Mouse (Mus musculus): ENCODE results near the gene Lmbrd1. TPM values are rescaled to one million over a fixed set of nuclear protein-coding genes. Genes with fewer than 3 reads are reported as not detected.

Lmbrd1 gene
- polyA plus RNA-seq, 1 experiment: 28.3 TPM

- H3K27me3 ChIP-seq (ENCODE audit: control insufficient read depth, insufficient read depth, low read length): no peaks in the 10 kb centered on the region
- WGBS: 65% methylated on average over 4 of the region's 4 CpGs
- peak overlapping the region; percentile 87 for H3K27ac ChIP-seq (ENCODE audit: insufficient read depth, low read length)
- peaks cover 7% of the 10 kb centered on the region; the same call in 1 of the 2 replicates for H3K36me3 ChIP-seq (ENCODE audit: control insufficient read depth, insufficient read depth, low read length)
- peaks cover 10% of the 10 kb centered on the region for H3K4me1 ChIP-seq (ENCODE audit: control insufficient read depth, insufficient read depth, insufficient read length)
- TF ChIP-seq POLR2A (IDR thresholded peaks at IDR 0.05; ENCODE audit: low read depth, low read length) (no peak), CTCF (IDR thresholded peaks at IDR 0.05; ENCODE audit: extremely low read depth, insufficient read depth, insufficient read length, insufficient replicate concordance) (no peak)
- no peak overlapping the region for H3K4me3 ChIP-seq (ENCODE audit: extremely low read depth, insufficient read depth, insufficient read length)
- DNase-seq (ENCODE audit: low read depth in 1 of 2, low spot score in 2 of 2): peak in 1 of 2 experiments; percentile 46
These were observed 8.0 kb downstream of the Lmbrd1 start for GRCm38 (mm10) chr1:24686235-24687021.

GRCm38 (mm10) chr1:24697677-24698076 lies 19.2 kb downstream of the Lmbrd1 start:
- WGBS: 83% methylated on average over 3 of the region's 3 CpGs

GRCm38 (mm10) chr1:24698146-24698880 lies 19.9 kb downstream of the Lmbrd1 start:
- 81% methylated on average over 9 of the region's 9 CpGs for WGBS
- H3K4me1 ChIP-seq (ENCODE audit: control insufficient read depth, insufficient read depth, insufficient read length): no peaks in the 10 kb centered on the region
- DNase-seq (ENCODE audit: low read depth in 1 of 2, low spot score in 2 of 2): no peak
- no peak overlapping the region for H3K4me3 ChIP-seq (ENCODE audit: extremely low read depth, insufficient read depth, insufficient read length)
- no peak overlapping the region for H3K27ac ChIP-seq (ENCODE audit: insufficient read depth, low read length)
- TF ChIP-seq POLR2A (IDR thresholded peaks at IDR 0.05; ENCODE audit: low read depth, low read length) (no peak), CTCF (IDR thresholded peaks at IDR 0.05; ENCODE audit: extremely low read depth, insufficient read depth, insufficient read length, insufficient replicate concordance) (no peak)
- H3K36me3 ChIP-seq (ENCODE audit: control insufficient read depth, insufficient read depth, low read length): peaks cover 6% of the 10 kb centered on the region
- H3K27me3 ChIP-seq (ENCODE audit: control insufficient read depth, insufficient read depth, low read length): no peaks in the 10 kb centered on the region

More at GRCm38 (mm10) chr1:24697677-24698076, 19.2 kb downstream of the Lmbrd1 start:
- no peak for TF ChIP-seq POLR2A (IDR thresholded peaks at IDR 0.05; ENCODE audit: low read depth, low read length)
- no peak for TF ChIP-seq CTCF (IDR thresholded peaks at IDR 0.05; ENCODE audit: extremely low read depth, insufficient read depth, insufficient read length, insufficient replicate concordance)
- Histone ChIP-seq H3K4me3 (ENCODE audit: extremely low read depth, insufficient read depth, insufficient read length) (no peak overlapping the region), H3K36me3 (ENCODE audit: control insufficient read depth, insufficient read depth, low read length) (peaks cover 10% of the 10 kb centered on the region), H3K27me3 (ENCODE audit: control insufficient read depth, insufficient read depth, low read length) (no peaks in the 10 kb centered on the region), H3K4me1 (ENCODE audit: control insufficient read depth, insufficient read depth, insufficient read length) (no peaks in the 10 kb centered on the region), H3K27ac (ENCODE audit: insufficient read depth, low read length) (no peak overlapping the region)
- no peak for DNase-seq (ENCODE audit: low read depth in 1 of 2, low spot score in 2 of 2)

GRCm38 (mm10) chr1:24699320-24699719 lies 20.9 kb downstream of the Lmbrd1 start:
- DNase-seq (ENCODE audit: low read depth in 1 of 2, low spot score in 2 of 2): no peak
- Histone ChIP-seq H3K27ac (ENCODE audit: insufficient read depth, low read length) (no peak overlapping the region), H3K4me1 (ENCODE audit: control insufficient read depth, insufficient read depth, insufficient read length) (no peaks in the 10 kb centered on the region), H3K27me3 (ENCODE audit: control insufficient read depth, insufficient read depth, low read length) (no peaks in the 10 kb centered on the region), H3K36me3 (ENCODE audit: control insufficient read depth, insufficient read depth, low read length) (peaks cover 6% of the 10 kb centered on the region), H3K4me3 (ENCODE audit: extremely low read depth, insufficient read depth, insufficient read length) (no peak overlapping the region)
- WGBS: 36% methylated on average over 9 of the region's 9 CpGs
- TF ChIP-seq POLR2A (IDR thresholded peaks at IDR 0.05; ENCODE audit: low read depth, low read length) (no peak), CTCF (IDR thresholded peaks at IDR 0.05; ENCODE audit: extremely low read depth, insufficient read depth, insufficient read length, insufficient replicate concordance) (no peak)

- Histone ChIP-seq H3K36me3 (ENCODE audit: control insufficient read depth, insufficient read depth, low read length) (peaks cover 4% of the 10 kb centered on the region), H3K4me3 (ENCODE audit: extremely low read depth, insufficient read depth, insufficient read length) (no peak overlapping the region), H3K27ac (ENCODE audit: insufficient read depth, low read length) (no peak overlapping the region), H3K27me3 (ENCODE audit: control insufficient read depth, insufficient read depth, low read length) (no peaks in the 10 kb centered on the region), H3K4me1 (ENCODE audit: control insufficient read depth, insufficient read depth, insufficient read length) (no peaks in the 10 kb centered on the region)
- TF ChIP-seq POLR2A (IDR thresholded peaks at IDR 0.05; ENCODE audit: low read depth, low read length) (no peak), CTCF (IDR thresholded peaks at IDR 0.05; ENCODE audit: extremely low read depth, insufficient read depth, insufficient read length, insufficient replicate concordance) (no peak)
- DNase-seq (ENCODE audit: low read depth in 1 of 2, low spot score in 2 of 2): no peak
- 87% methylated on average over 5 of the region's 5 CpGs for WGBS
These were observed 21.8 kb downstream of the Lmbrd1 start for GRCm38 (mm10) chr1:24700241-24700640.

- TF ChIP-seq POLR2A (IDR thresholded peaks at IDR 0.05; ENCODE audit: low read depth, low read length): no peak
- TF ChIP-seq CTCF (IDR thresholded peaks at IDR 0.05; ENCODE audit: extremely low read depth, insufficient read depth, insufficient read length, insufficient replicate concordance): no peak
- Histone ChIP-seq H3K27ac (ENCODE audit: insufficient read depth, low read length) (no peak overlapping the region), H3K27me3 (ENCODE audit: control insufficient read depth, insufficient read depth, low read length) (no peaks in the 10 kb centered on the region), H3K36me3 (ENCODE audit: control insufficient read depth, insufficient read depth, low read length) (peaks cover 15% of the 10 kb centered on the region), H3K4me3 (ENCODE audit: extremely low read depth, insufficient read depth, insufficient read length) (no peak overlapping the region), H3K4me1 (ENCODE audit: control insufficient read depth, insufficient read depth, insufficient read length) (no peaks in the 10 kb centered on the region)
- 89% methylated on average over 6 of the region's 6 CpGs for WGBS
- no peak for DNase-seq (ENCODE audit: low read depth in 1 of 2, low spot score in 2 of 2)
These were observed 25.4 kb downstream of the Lmbrd1 start for GRCm38 (mm10) chr1:24703821-24704220.
